1 mouse cellular context compared by ENCODE assay signal in genomic region chr11:100865618-100866017, GRCm38 (mm10).
TF ChIP-seq lines count a peak whose summit lies in the region.

No protein-coding gene starts in this region.

TF ChIP-seq in MEL, 35 proteins besides CTCF, POLR2A, EP300 and RAD21 (continued from another document):
- TF ChIP-seq UBTF (IDR thresholded peaks at IDR 0.05; ENCODE audit: borderline replicate concordance, insufficient read depth, low read depth, low read length), result no peak
- no peak for TF ChIP-seq GABPA (IDR thresholded peaks at IDR 0.05; ENCODE audit: low read depth, low read length)
- TF ChIP-seq KAT2A (conservative IDR thresholded peaks at IDR 0.05; ENCODE audit: low read depth, low read length), result no peak
- peak; percentile 60 for TF ChIP-seq MXI1 (IDR thresholded peaks at IDR 0.05; ENCODE audit: low read depth, low read length)
